Mouse (Mus musculus) heart, embryonic 12.5 days (tissue): ENCODE data around the gene Glul. TPM values are rescaled to one million over a fixed set of nuclear protein-coding genes. Genes with fewer than 3 reads are reported as not detected.

Experiments used
- ATAC-seq: fragments of 200-750 bp; cut with Nextera tagmentation; 2 replicates; pipeline ENCODE4 v1.8.0; 2017; ENCODE audit warnings: moderate TSS enrichment, moderate library complexity; ENCODE audit not compliant: insufficient number of reproducible peaks, low FRiP score
- H3K27ac ChIP-seq: fragments of 300-500 bp; sonication (generic); 2 replicates; pipeline ENCODE4 v1.5.1; 2016; ENCODE audit warnings: mild to moderate bottlenecking, moderate library complexity; ENCODE audit not compliant: poor library complexity, severe bottlenecking
- H3K27me3 ChIP-seq: fragments of 300-500 bp; sonication (generic); replicated peaks from 2 replicates; pipeline ENCODE4 v1.6.1; 2016; ENCODE audit warnings: mild to moderate bottlenecking, moderate library complexity
- H3K36me3 ChIP-seq: fragments of 300-500 bp; sonication (generic); 2 replicates; pipeline ENCODE4 v1.6.1; 2016; ENCODE audit warnings: mild to moderate bottlenecking, moderate library complexity
- H3K4me1 ChIP-seq: fragments of 300-500 bp; sonication (generic); replicated peaks from 2 replicates; pipeline ENCODE4 v1.6.1; 2016; ENCODE audit warnings: mild to moderate bottlenecking
- H3K4me2 ChIP-seq: fragments of 300-500 bp; sonication (generic); 2 replicates; pipeline ENCODE4 v1.6.1; 2016; ENCODE audit warnings: mild to moderate bottlenecking, moderate library complexity
- H3K4me3 ChIP-seq: fragments of 300-500 bp; sonication (generic); 2 replicates; pipeline ENCODE4 v1.5.1; 2016; ENCODE audit warnings: mild to moderate bottlenecking
- H3K9ac ChIP-seq: fragments of 300-500 bp; sonication (generic); 2 replicates; pipeline ENCODE4 v1.6.1; 2016; ENCODE audit warnings: mild to moderate bottlenecking, moderate library complexity
- H3K9me3 ChIP-seq: fragments of 300-500 bp; sonication (generic); replicated peaks from 2 replicates; pipeline ENCODE4 v1.6.1; 2016; ENCODE audit warnings: mild to moderate bottlenecking, moderate library complexity
- WGBS: fragments of 180-500 bp; shearing (Covaris S2); methylation state at CpG from one replicate; pipeline ENCODE4 v1.1.7; 2016; 5-methylcytosine and 5-hydroxymethylcytosine counted together
- polyA plus RNA-seq: library from polyadenylated mRNA; unstranded; fragments of >200 nt; fragmentation: Nextera tagmentation; extraction: Ambion mirVana; gene quantifications from 2 replicates; pipeline ENCODE4 v1.2.1, GENCODE M21; 2016

Gene Glul
- polyA plus RNA-seq, 1 experiment from 2014 or later = 55.2 TPM

- 82% methylated on average over 5 of the region's 5 CpGs for WGBS
- no peaks in the 10 kb centered on the region for H3K27me3 ChIP-seq
- peaks cover 48% of the 10 kb centered on the region for H3K36me3 ChIP-seq
These were observed 10.7 kb downstream of the Glul start for GRCm38 (mm10) chr1:153910423-153910822.

GRCm38 (mm10) chr1:153911276-153911795 lies 11.6 kb downstream of the Glul start:
- Histone ChIP-seq H3K4me2 (no peak overlapping the region), H3K4me3 (no peak overlapping the region), H3K9me3 (no peaks in the 10 kb centered on the region), H3K27ac (no peak overlapping the region), H3K4me1 (no peaks in the 10 kb centered on the region), H3K36me3 (peaks cover 40% of the 10 kb centered on the region), H3K9ac (no peak overlapping the region), H3K27me3 (no peaks in the 10 kb centered on the region)
- no peak for ATAC-seq
- 88% methylated on average over 6 of the region's 6 CpGs for WGBS

More at GRCm38 (mm10) chr1:153910423-153910822, 10.7 kb downstream of the Glul start:
- no peaks in the 10 kb centered on the region for H3K9me3 ChIP-seq
- no peaks in the 10 kb centered on the region for H3K4me1 ChIP-seq
- no peak for ATAC-seq
- H3K4me2 ChIP-seq = no peak overlapping the region
- no peak overlapping the region for H3K27ac ChIP-seq
- no peak overlapping the region for H3K4me3 ChIP-seq
- no peak overlapping the region for H3K9ac ChIP-seq

DNA sequence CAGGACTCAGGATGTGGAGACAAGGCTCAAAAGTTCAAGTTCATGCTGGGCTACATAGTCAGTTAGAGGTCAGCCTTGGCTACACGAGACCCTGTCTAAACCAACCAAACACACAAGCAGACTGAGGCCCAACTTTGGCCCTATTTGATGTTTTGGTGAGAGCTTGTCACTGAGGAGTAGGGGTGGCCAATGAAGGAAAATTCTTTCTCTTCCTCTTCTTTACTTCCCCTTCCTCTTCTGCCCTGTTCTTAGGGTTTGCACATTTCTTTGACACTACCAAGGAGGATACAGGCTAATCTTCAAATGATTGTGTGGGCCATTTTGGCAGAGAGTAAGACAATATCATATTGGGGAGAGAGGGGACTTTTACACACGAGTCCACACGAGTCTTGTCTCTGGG lies 14.1 kb downstream of the Glul start:
- WGBS = 73% methylated on average over 3 of the region's 3 CpGs
- Histone ChIP-seq H3K27ac (no peak overlapping the region), H3K27me3 (no peaks in the 10 kb centered on the region), H3K4me1 (peaks cover 4% of the 10 kb centered on the region), H3K36me3 (peaks cover 15% of the 10 kb centered on the region), H3K4me3 (no peak overlapping the region), H3K9ac (no peak overlapping the region), H3K9me3 (no peaks in the 10 kb centered on the region), H3K4me2 (no peak overlapping the region)
- ATAC-seq = no peak

GRCm38 (mm10) chr1:153918521-153919206 lies 18.9 kb downstream of the Glul start:
- no peak overlapping the region for H3K4me2 ChIP-seq
- H3K36me3 ChIP-seq = no peaks in the 10 kb centered on the region
- no peak for ATAC-seq
- peaks cover 17% of the 10 kb centered on the region for H3K4me1 ChIP-seq
- peak overlapping the region; percentile 12; the same call in 1 of the 2 replicates for H3K27ac ChIP-seq
- H3K4me3 ChIP-seq = no peak overlapping the region
- H3K9ac ChIP-seq = no peak overlapping the region
- H3K27me3 ChIP-seq = no peaks in the 10 kb centered on the region
- WGBS = 52% methylated on average over 3 of the region's 3 CpGs
- no peaks in the 10 kb centered on the region for H3K9me3 ChIP-seq

DNA sequence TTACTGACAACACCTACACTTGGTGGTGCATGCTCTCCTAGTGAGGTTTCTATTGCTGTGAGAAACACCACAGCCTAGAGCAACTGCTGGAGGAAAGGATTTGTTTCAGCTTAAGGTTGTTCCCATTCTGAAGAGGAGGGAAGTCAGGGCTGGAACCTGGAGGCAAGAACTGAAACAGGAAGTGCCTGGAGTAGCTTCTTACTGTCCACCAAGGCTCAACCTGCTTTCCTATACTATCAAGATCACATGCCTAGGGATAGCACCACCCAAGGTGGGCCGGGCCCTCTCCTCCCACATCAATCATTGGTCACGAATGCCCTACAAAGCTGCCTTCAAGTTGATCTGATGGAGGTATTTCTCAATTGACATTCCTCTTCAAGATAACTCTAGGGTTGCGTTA lies 21.9 kb downstream of the Glul start:
- Histone ChIP-seq H3K9ac (no peak overlapping the region), H3K27ac (no peak overlapping the region), H3K4me1 (peaks cover 17% of the 10 kb centered on the region), H3K36me3 (no peaks in the 10 kb centered on the region), H3K4me3 (no peak overlapping the region), H3K27me3 (no peaks in the 10 kb centered on the region), H3K4me2 (no peak overlapping the region), H3K9me3 (no peaks in the 10 kb centered on the region)
- ATAC-seq = no peak
- 87% methylated on average over 3 of the region's 3 CpGs for WGBS

DNA sequence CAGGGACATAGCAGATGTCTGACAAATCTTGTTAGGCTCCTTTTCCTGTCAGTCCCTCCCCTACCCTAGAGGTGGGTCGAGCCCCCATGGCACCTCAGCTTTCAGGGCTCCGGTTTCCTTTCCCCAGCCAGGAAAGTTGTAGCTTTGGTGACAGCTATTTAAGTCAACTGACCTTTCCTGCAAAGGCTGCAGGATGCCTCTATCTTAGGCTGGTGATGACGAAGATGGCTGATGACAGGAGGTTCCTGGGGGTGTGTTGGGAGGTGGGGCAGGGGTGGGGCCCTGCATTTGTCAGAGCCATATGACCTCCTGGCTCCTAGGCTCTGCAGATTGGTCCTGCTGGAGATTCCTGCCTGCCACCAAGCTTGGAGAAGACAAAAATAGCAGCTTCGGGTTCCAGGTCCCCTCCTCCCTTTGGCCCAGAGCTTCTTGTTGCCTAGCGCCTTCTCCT lies 22.9 kb downstream of the Glul start:
- 8% methylated on average over 5 of the region's 5 CpGs for WGBS
- Histone ChIP-seq H3K9me3 (0 out of 2 replicates have a peak, but pooled peaks cover 4% of the 10 kb centered on the region), H3K4me3 (no peak overlapping the region), H3K4me2 (peak overlapping the region; percentile 6; the same call in 1 of the 2 replicates), H3K36me3 (no peaks in the 10 kb centered on the region), H3K27ac (peak overlapping the region; percentile 83), H3K27me3 (no peaks in the 10 kb centered on the region), H3K4me1 (peaks cover 17% of the 10 kb centered on the region), H3K9ac (no peak overlapping the region)
- peak; percentile 86 for ATAC-seq

DNA sequence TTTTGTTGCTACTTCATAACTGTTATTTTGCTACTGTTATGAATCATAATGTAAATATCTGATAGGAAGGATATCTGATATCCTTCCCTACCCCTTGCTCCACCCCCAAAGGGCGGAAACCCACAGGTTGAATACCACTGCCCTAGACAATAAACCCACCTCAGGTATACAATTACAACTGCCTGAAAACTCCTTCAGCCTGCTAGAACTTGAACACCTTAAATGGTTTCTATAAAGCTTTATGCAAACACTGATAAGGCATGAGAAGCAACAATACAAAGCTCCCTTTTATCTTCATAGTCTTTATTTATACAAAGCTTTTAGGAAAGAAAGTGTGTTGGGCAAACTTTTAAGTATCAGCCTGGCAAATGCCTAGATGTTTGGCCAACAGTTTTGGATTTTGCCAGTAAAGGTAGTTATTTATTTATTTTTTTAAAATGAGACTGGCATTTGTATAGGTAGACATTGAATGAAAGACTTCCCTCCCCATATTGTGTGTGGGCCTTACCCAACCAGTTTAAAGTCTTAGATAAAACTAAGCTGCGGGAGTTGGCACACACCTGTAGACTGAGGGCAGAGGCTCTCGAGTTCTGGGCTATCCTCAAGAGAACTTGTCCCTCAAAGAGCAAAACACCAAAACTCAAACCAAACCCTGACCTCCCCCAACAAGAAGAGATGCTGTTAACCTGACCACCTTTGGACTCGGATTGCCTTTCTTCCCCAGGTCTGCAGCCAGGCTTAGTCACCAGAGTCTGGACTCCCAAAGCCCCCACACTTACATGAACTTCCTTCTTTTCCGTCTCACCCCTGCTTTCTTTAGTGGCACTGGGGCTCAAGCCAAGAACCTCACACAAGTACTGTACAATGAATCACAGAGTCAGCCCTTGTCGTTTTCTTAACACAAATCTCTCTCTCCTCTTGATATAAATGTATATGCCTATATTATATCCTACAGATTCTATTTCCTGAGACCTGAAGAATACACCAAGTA lies 24.9 kb downstream of the Glul start:
- H3K4me2 ChIP-seq = no peak overlapping the region
- H3K9me3 ChIP-seq = 0 out of 2 replicates have a peak, but pooled peaks cover 4% of the 10 kb centered on the region
- peaks cover 13% of the 10 kb centered on the region for H3K4me1 ChIP-seq
- no peaks in the 10 kb centered on the region for H3K27me3 ChIP-seq
- 81% methylated on average over 6 of the region's 6 CpGs for WGBS
- no peak overlapping the region for H3K9ac ChIP-seq
- H3K4me3 ChIP-seq = no peak overlapping the region
- no peak overlapping the region for H3K27ac ChIP-seq
- ATAC-seq = no peak
- H3K36me3 ChIP-seq = no peaks in the 10 kb centered on the region

- Histone ChIP-seq H3K27ac (no peak overlapping the region), H3K4me2 (no peak overlapping the region), H3K27me3 (no peaks in the 10 kb centered on the region), H3K9ac (no peak overlapping the region), H3K4me1 (no peaks in the 10 kb centered on the region), H3K4me3 (no peak overlapping the region), H3K36me3 (no peaks in the 10 kb centered on the region), H3K9me3 (0 out of 2 replicates have a peak, but pooled peaks cover 6% of the 10 kb centered on the region)
- 83% methylated on average over 2 of the region's 2 CpGs for WGBS
- no peak for ATAC-seq
These were observed 30.7 kb downstream of the Glul start for GRCm38 (mm10) chr1:153930431-153930830.

- 69% methylated on average over 1 of the region's 1 CpGs for WGBS
These were observed 34.0 kb downstream of the Glul start for GRCm38 (mm10) chr1:153933772-153934171.

GRCm38 (mm10) chr1:153935844-153936380 lies 36.2 kb downstream of the Glul start:
- Histone ChIP-seq H3K9me3 (0 out of 2 replicates have a peak, but pooled peaks cover 3% of the 10 kb centered on the region), H3K36me3 (no peaks in the 10 kb centered on the region), H3K4me1 (no peaks in the 10 kb centered on the region), H3K4me2 (no peak overlapping the region), H3K27me3 (no peaks in the 10 kb centered on the region), H3K4me3 (no peak overlapping the region), H3K27ac (no peak overlapping the region), H3K9ac (no peak overlapping the region)
- 76% methylated on average over 12 of the region's 12 CpGs for WGBS
- ATAC-seq = no peak

More at GRCm38 (mm10) chr1:153933772-153934171, 34.0 kb downstream of the Glul start:
- H3K9me3 ChIP-seq = 0 out of 2 replicates have a peak, but pooled peaks cover 3% of the 10 kb centered on the region
- H3K36me3 ChIP-seq = no peaks in the 10 kb centered on the region
- no peak for ATAC-seq
- no peak overlapping the region for H3K4me2 ChIP-seq
- H3K4me3 ChIP-seq = no peak overlapping the region
- H3K27ac ChIP-seq = no peak overlapping the region
- no peaks in the 10 kb centered on the region for H3K27me3 ChIP-seq
- no peak overlapping the region for H3K9ac ChIP-seq
- no peaks in the 10 kb centered on the region for H3K4me1 ChIP-seq
